Mouse (Mus musculus) effector memory CD4-positive, alpha-beta T cell, adult 5 months (primary cell): ENCODE measurements around the gene Ndnf. TPM values are rescaled to one million over a fixed set of nuclear protein-coding genes. Genes with fewer than 3 reads are reported as not detected.

Source experiments
- polyA plus RNA-seq: library from polyadenylated mRNA; unstranded; fragments of 100-300 nt; shearing (Covaris generic); gene quantifications from one replicate; pipeline ENCODE4 v1.2.1, GENCODE M21; 2017

Ndnf gene
- polyA plus RNA-seq: 7.8 TPM

GRCm38 (mm10) chr6:65671451-65671850, at the start of gene Ndnf:
TSS of gene Ndnf (plus strand) at chr6:65671590.

Other genes starting within 250 kb of the Ndnf start
- gene Tnip3, start 146.3 kb upstream of the Ndnf start, polyA plus RNA-seq: 1.6 TPM
- 2.8 TPM for gene Prdm5, start 107.4 kb downstream of the Ndnf start, polyA plus RNA-seq